Mouse (Mus musculus) neural tube, embryonic 11.5 days (tissue): Measurements from ENCODE around the gene Gm20388. TPM values are rescaled to one million over a fixed set of nuclear protein-coding genes. Genes with fewer than 3 reads are reported as not detected.
A peak's percentile ranks its signal among the peaks of the same experiment; 100 is the strongest.

ENCODE experiments used
- ATAC-seq: fragments of 200-750 bp; cut with Nextera tagmentation; 2 replicates; pipeline ENCODE4 v1.8.0; 2017; ENCODE audit warnings: moderate number of reproducible peaks, mild to moderate bottlenecking, moderate TSS enrichment, moderate library complexity; ENCODE audit not compliant: insufficient read depth, low FRiP score, low TSS enrichment
- DNase-seq: peaks from one replicate; pipeline ENCODE4 v3.0.0-alpha.2; 2015; ENCODE audit warnings: low spot score
- H3K27ac ChIP-seq: fragments of 300-500 bp; sonication (generic); 2 replicates; pipeline ENCODE4 v1.5.1; 2014; ENCODE audit warnings: low read depth, mild to moderate bottlenecking, low read length
- H3K27me3 ChIP-seq: fragments of 300-500 bp; sonication (generic); 2 replicates; pipeline ENCODE4 v1.6.1; 2014; ENCODE audit warnings: mild to moderate bottlenecking, low read length, mixed read lengths; ENCODE audit not compliant: control insufficient read depth, insufficient read depth
- H3K36me3 ChIP-seq: fragments of 300-500 bp; sonication (generic); 2 replicates; pipeline ENCODE4 v1.6.1; 2014; ENCODE audit warnings: mild to moderate bottlenecking, low read length, moderate library complexity, mixed read lengths; ENCODE audit not compliant: control insufficient read depth, insufficient read depth
- H3K4me1 ChIP-seq: fragments of 300-500 bp; sonication (generic); 2 replicates; pipeline ENCODE4 v1.6.1; 2014; ENCODE audit warnings: low read length, mixed read lengths; ENCODE audit not compliant: control insufficient read depth, insufficient read depth
- H3K4me2 ChIP-seq: fragments of 300-500 bp; sonication (generic); 2 replicates; pipeline ENCODE4 v1.6.1; 2014; ENCODE audit warnings: low read depth, mild to moderate bottlenecking, moderate library complexity
- H3K4me3 ChIP-seq: fragments of 300-500 bp; sonication (generic); 2 replicates; pipeline ENCODE4 v1.5.1; 2014; ENCODE audit warnings: low read depth, low read length
- H3K9ac ChIP-seq: fragments of 300-500 bp; sonication (generic); 2 replicates; pipeline ENCODE4 v1.6.1; 2014; ENCODE audit warnings: mild to moderate bottlenecking, low read length
- H3K9me3 ChIP-seq: fragments of 300-500 bp; sonication (generic); 2 replicates; pipeline ENCODE4 v1.6.1; 2016; ENCODE audit warnings: low read length; ENCODE audit not compliant: control insufficient read depth
- WGBS: fragments of 180-500 bp; shearing (Covaris S2); extraction: QIAGEN DNeasy Blood & Tissue Kit; methylation state at CpG from one replicate; pipeline ENCODE4 v1.1.7; 2014; 5-methylcytosine and 5-hydroxymethylcytosine counted together
- polyA plus RNA-seq: library from polyadenylated mRNA; unstranded; fragments of >200 nt; fragmentation: Nextera tagmentation; extraction: Ambion mirVana; gene quantifications from 2 replicates; pipeline ENCODE4 v1.2.1, GENCODE M21; 2014

The Gm20388 gene
- polyA plus RNA-seq, 1 experiment from 2014 or later, result not detected

- H3K27me3 ChIP-seq, result no peaks in the 10 kb centered on the region
- H3K4me3 ChIP-seq, result no peak overlapping the region
- H3K36me3 ChIP-seq, result 0 out of 2 replicates have a peak, but pooled peaks cover 2% of the 10 kb centered on the region
- peaks cover 6% of the 10 kb centered on the region; the same call in 1 of the 2 replicates for H3K4me1 ChIP-seq
- no peak overlapping the region for H3K4me2 ChIP-seq
- ATAC-seq (no peak), DNase-seq (no peak)
- H3K9me3 ChIP-seq, result no peaks in the 10 kb centered on the region
- no peak overlapping the region for H3K9ac ChIP-seq
- H3K27ac ChIP-seq, result no peak overlapping the region
- WGBS, result 76% methylated on average over 10 of the region's 10 CpGs
These were observed 1936.7 kb downstream of the Gm20388 start for GRCm38 (mm10) chr8:121847261-121847822.

- Histone ChIP-seq H3K4me2 (no peak overlapping the region), H3K9ac (peak overlapping the region; percentile 39; the same call in 1 of the 2 replicates), H3K27ac (no peak overlapping the region), H3K27me3 (no peaks in the 10 kb centered on the region), H3K9me3 (no peaks in the 10 kb centered on the region), H3K4me3 (no peak overlapping the region), H3K36me3 (0 out of 2 replicates have a peak, but pooled peaks cover 2% of the 10 kb centered on the region), H3K4me1 (peaks cover 6% of the 10 kb centered on the region; the same call in 1 of the 2 replicates)
- DNase-seq (no peak), ATAC-seq (no peak)
- WGBS, result 59% methylated on average over 6 of the region's 6 CpGs
These were observed 1937.3 kb downstream of the Gm20388 start for GRCm38 (mm10) chr8:121847987-121848386.

- peaks cover 6% of the 10 kb centered on the region; the same call in 1 of the 2 replicates for H3K4me1 ChIP-seq
- H3K27me3 ChIP-seq, result no peaks in the 10 kb centered on the region
- no peaks in the 10 kb centered on the region for H3K9me3 ChIP-seq
- no peak for DNase-seq
- no peak overlapping the region for H3K27ac ChIP-seq
- WGBS, result 61% methylated on average over 10 of the region's 10 CpGs
- H3K9ac ChIP-seq, result no peak overlapping the region; the same call in 1 of the 2 replicates
- H3K36me3 ChIP-seq, result 0 out of 2 replicates have a peak, but pooled peaks cover 2% of the 10 kb centered on the region
- no peak overlapping the region for H3K4me3 ChIP-seq
- no peak for ATAC-seq
- H3K4me2 ChIP-seq, result no peak overlapping the region
These were observed 1937.9 kb downstream of the Gm20388 start for GRCm38 (mm10) chr8:121848495-121848894.

GRCm38 (mm10) chr8:121849303-121849702 lies 1938.7 kb downstream of the Gm20388 start:
- Histone ChIP-seq H3K4me2 (no peak overlapping the region), H3K9me3 (no peaks in the 10 kb centered on the region), H3K27ac (no peak overlapping the region), H3K9ac (no peak overlapping the region), H3K4me1 (peaks cover 6% of the 10 kb centered on the region; the same call in 1 of the 2 replicates), H3K36me3 (0 out of 2 replicates have a peak, but pooled peaks cover 2% of the 10 kb centered on the region), H3K4me3 (no peak overlapping the region), H3K27me3 (no peaks in the 10 kb centered on the region)
- no peak for ATAC-seq
- WGBS, result 76% methylated on average over 9 of the region's 9 CpGs
- no peak for DNase-seq

GRCm38 (mm10) chr8:121850018-121850417 lies 1939.4 kb downstream of the Gm20388 start:
- Histone ChIP-seq H3K36me3 (0 out of 2 replicates have a peak, but pooled peaks cover 2% of the 10 kb centered on the region), H3K4me3 (no peak overlapping the region), H3K4me1 (peaks cover 6% of the 10 kb centered on the region; the same call in 1 of the 2 replicates), H3K27ac (no peak overlapping the region), H3K27me3 (no peaks in the 10 kb centered on the region), H3K9me3 (no peaks in the 10 kb centered on the region), H3K4me2 (no peak overlapping the region), H3K9ac (no peak overlapping the region)
- 17% methylated on average over 6 of the region's 6 CpGs for WGBS
- DNase-seq (peak; percentile 80), ATAC-seq (no peak)

- no peak overlapping the region for H3K27ac ChIP-seq
- H3K9ac ChIP-seq, result no peak overlapping the region
- ATAC-seq, result 0 out of 2 replicates have a peak, but pooled peaks have one; percentile 14
These were observed 1939.8 kb downstream of the Gm20388 start for GRCm38 (mm10) chr8:121850436-121850820.

GRCm38 (mm10) chr8:121850821-121851470 lies 1940.3 kb downstream of the Gm20388 start:
- 7% methylated on average over 24 of the region's 24 CpGs for WGBS
- Histone ChIP-seq H3K4me3 (0 out of 2 replicates have a peak overlapping the region, but pooled peaks have one; percentile 4), H3K9me3 (no peaks in the 10 kb centered on the region), H3K27me3 (no peaks in the 10 kb centered on the region), H3K4me2 (peak overlapping the region; percentile 29), H3K9ac (peak overlapping the region; percentile 23), H3K4me1 (peaks cover 6% of the 10 kb centered on the region; the same call in 1 of the 2 replicates), H3K27ac (no peak overlapping the region), H3K36me3 (no peaks in the 10 kb centered on the region)
- peak; percentile 80 for ATAC-seq
- peak; percentile 98 for DNase-seq

More at GRCm38 (mm10) chr8:121850436-121850820, 1939.8 kb downstream of the Gm20388 start:
- 45% methylated on average over 12 of the region's 12 CpGs for WGBS
- H3K9me3 ChIP-seq, result no peaks in the 10 kb centered on the region
- H3K4me3 ChIP-seq, result 0 out of 2 replicates have a peak overlapping the region, but pooled peaks have one; percentile 4
- peaks cover 6% of the 10 kb centered on the region; the same call in 1 of the 2 replicates for H3K4me1 ChIP-seq
- DNase-seq, result no peak
- 0 out of 2 replicates have a peak, but pooled peaks cover under 1% of the 10 kb centered on the region for H3K36me3 ChIP-seq
- H3K27me3 ChIP-seq, result no peaks in the 10 kb centered on the region
- H3K4me2 ChIP-seq, result peak overlapping the region; percentile 29

- Histone ChIP-seq H3K4me1 (peaks cover 6% of the 10 kb centered on the region; the same call in 1 of the 2 replicates), H3K4me2 (no peak overlapping the region), H3K9ac (peak overlapping the region; percentile 23; the same call in 1 of the 2 replicates)
These were observed 1941.1 kb downstream of the Gm20388 start for GRCm38 (mm10) chr8:121851716-121852115.

More at GRCm38 (mm10) chr8:121851716-121852115, 1941.1 kb downstream of the Gm20388 start:
- DNase-seq (no peak), ATAC-seq (no peak)
- H3K4me3 ChIP-seq, result no peak overlapping the region
- H3K27ac ChIP-seq, result no peak overlapping the region
- no peaks in the 10 kb centered on the region for H3K36me3 ChIP-seq
- no peaks in the 10 kb centered on the region for H3K27me3 ChIP-seq
- no peaks in the 10 kb centered on the region for H3K9me3 ChIP-seq
- 53% methylated on average over 7 of the region's 7 CpGs for WGBS
